Mouse (Mus musculus) hindbrain, embryonic 10.5 days (tissue): ENCODE results near the gene Chrne. TPM values are rescaled to one million over a fixed set of nuclear protein-coding genes. Genes with fewer than 3 reads are reported as not detected.
"Not testable (repeated sequence)": the region's sequence is repeated elsewhere in the genome, so short reads cannot be mapped to it uniquely, and the experiment has no call there.

ENCODE experiments used
- DNase-seq: peaks from one replicate; pipeline ENCODE4 v3.0.0-alpha.2; 2017; ENCODE audit warnings: low spot score
- H3K27ac ChIP-seq: fragments of 300-500 bp; sonication (generic); 2 replicates; pipeline ENCODE4 v1.5.1; 2016; ENCODE audit warnings: mild to moderate bottlenecking, moderate library complexity
- H3K27me3 ChIP-seq: fragments of 300-500 bp; sonication (generic); 2 replicates; pipeline ENCODE4 v1.6.1; 2016; ENCODE audit warnings: mild to moderate bottlenecking; ENCODE audit not compliant: poor library complexity, insufficient read depth, severe bottlenecking
- H3K36me3 ChIP-seq: fragments of 300-500 bp; sonication (generic); 2 replicates; pipeline ENCODE4 v1.6.1; 2016; ENCODE audit warnings: mild to moderate bottlenecking, moderate library complexity
- H3K4me1 ChIP-seq: fragments of 300-500 bp; sonication (generic); replicated peaks from 2 replicates; pipeline ENCODE4 v1.6.1; 2016; ENCODE audit warnings: mild to moderate bottlenecking
- H3K4me3 ChIP-seq: fragments of 300-500 bp; sonication (generic); 2 replicates; pipeline ENCODE4 v1.5.1; 2016; ENCODE audit warnings: mild to moderate bottlenecking, moderate library complexity
- H3K9me3 ChIP-seq: fragments of 300-500 bp; sonication (generic); 2 replicates; pipeline ENCODE4 v1.6.1; 2016; ENCODE audit warnings: mild to moderate bottlenecking, moderate library complexity
- WGBS: fragments of 180-500 bp; shearing (Covaris S2); methylation state at CpG from one replicate; pipeline ENCODE4 v1.1.7; 2016; 5-methylcytosine and 5-hydroxymethylcytosine counted together
- polyA plus RNA-seq: library from polyadenylated mRNA; unstranded; fragments of >200 nt; fragmentation: Nextera tagmentation; extraction: Ambion mirVana; gene quantifications from 2 replicates; pipeline ENCODE4 v1.2.1, GENCODE M21; 2016

The Chrne gene
- polyA plus RNA-seq, 1 experiment from 2014 or later: not detected

GRCm38 (mm10) chr11:70583775-70584174 is 35.2 kb downstream of the Chrne start:
- no peaks in the 10 kb centered on the region for H3K36me3 ChIP-seq
- 93% methylated on average over 7 of the region's 7 CpGs for WGBS
- H3K27ac ChIP-seq: peak overlapping the region; percentile 45; the same call in 1 of the 2 replicates
- no peak for DNase-seq
- H3K9me3 ChIP-seq: no peaks in the 10 kb centered on the region
- peaks cover 39% of the 10 kb centered on the region for H3K4me1 ChIP-seq
- H3K27me3 ChIP-seq: no peaks in the 10 kb centered on the region
- H3K4me3 ChIP-seq: no peak overlapping the region

DNA sequence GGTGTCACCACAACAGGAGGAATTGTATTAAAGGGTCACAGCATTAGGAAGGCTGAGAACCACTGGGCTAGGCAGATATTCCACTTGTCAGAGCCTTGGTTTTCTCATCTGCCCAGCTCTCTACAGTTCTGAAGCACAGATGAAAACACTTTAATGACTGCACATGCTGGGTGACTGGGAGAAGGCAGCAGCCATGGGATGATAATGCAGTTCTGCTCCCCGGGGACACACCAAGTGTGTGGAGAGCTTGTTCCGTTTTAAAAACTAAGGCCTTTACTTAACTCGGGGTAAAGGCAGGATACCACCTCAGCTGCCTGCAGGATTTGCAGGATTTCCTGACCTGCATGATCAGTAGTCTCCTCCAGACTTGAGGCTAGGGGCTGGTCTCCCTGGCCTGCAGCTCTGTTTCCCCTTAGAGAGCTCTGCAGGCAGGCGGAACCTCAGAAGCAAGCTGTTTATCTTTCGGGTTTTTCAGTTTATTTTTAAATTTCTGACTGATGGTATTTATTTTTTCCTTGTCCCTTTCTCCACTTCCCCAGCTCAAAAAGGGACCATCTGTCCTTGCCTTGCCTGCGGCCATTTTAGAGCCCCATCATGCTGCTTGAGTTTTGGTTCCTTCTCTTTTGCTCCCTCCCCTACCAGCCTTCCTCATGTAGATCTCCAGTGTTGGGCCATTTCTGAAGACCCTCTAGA is 35.8 kb downstream of the Chrne start:
- H3K27ac ChIP-seq: peak overlapping the region; percentile 45; the same call in 1 of the 2 replicates

GRCm38 (mm10) chr11:70582196-70582595 is 36.8 kb downstream of the Chrne start:
- Histone ChIP-seq H3K27me3 (no peaks in the 10 kb centered on the region), H3K9me3 (no peaks in the 10 kb centered on the region), H3K4me1 (peaks cover 43% of the 10 kb centered on the region), H3K27ac (no peak overlapping the region), H3K36me3 (no peaks in the 10 kb centered on the region), H3K4me3 (no peak overlapping the region)
- WGBS: 81% methylated on average over 3 of the region's 3 CpGs
- DNase-seq: no peak

More for the DNA sequence above, 35.8 kb downstream of the Chrne start:
- Histone ChIP-seq H3K9me3 (no peaks in the 10 kb centered on the region), H3K27me3 (no peaks in the 10 kb centered on the region), H3K4me3 (no peak overlapping the region), H3K36me3 (no peaks in the 10 kb centered on the region), H3K4me1 (peaks cover 42% of the 10 kb centered on the region)
- no peak for DNase-seq
- 81% methylated on average over 6 of the region's 6 CpGs for WGBS

DNA sequence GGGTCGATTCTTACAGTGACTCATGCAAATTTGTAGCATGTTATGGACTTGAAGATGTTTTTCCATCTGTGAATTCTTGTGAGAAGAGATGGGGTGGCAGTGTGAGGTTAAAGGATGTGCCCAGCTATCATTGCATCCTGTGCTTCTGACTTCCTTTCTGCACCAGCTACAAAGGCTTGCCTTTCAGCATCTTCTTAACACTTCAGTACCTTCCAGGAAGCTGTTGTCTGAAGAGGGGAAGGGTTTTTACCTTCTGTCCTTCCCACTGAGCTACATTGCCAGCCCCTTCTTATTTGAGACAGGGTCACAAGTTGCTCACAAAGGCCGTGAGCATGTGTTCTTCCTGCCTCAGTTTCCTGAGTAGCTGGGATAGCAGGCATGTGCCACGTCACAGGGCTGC is 38.1 kb downstream of the Chrne start:
- WGBS: 87% methylated on average over 3 of the region's 3 CpGs
- Histone ChIP-seq H3K4me1 (peaks cover 43% of the 10 kb centered on the region), H3K4me3 (no peak overlapping the region), H3K36me3 (no peaks in the 10 kb centered on the region), H3K27me3 (no peaks in the 10 kb centered on the region), H3K9me3 (no peaks in the 10 kb centered on the region), H3K27ac (no peak overlapping the region)
- no peak for DNase-seq

DNA sequence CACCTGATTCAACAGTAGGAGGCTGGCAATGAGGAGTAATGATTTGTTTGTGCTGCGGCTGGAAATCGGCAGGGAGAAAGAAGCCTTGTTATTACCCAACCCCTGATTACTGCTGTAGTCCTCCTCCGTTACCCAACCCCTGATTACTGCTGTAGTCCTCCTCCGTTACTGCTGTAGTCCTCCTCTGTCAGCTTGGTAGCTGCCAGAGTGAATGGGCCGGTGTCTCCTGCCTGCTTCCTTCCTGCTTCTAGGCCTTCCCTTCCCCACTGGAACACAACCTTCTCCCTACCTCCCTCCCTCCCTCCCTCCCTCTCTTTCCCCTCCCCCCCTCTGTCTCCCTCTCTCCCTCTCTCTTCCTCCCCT is 38.7 kb downstream of the Chrne start:
- Histone ChIP-seq H3K36me3 (no peaks in the 10 kb centered on the region), H3K9me3 (no peaks in the 10 kb centered on the region), H3K27me3 (no peaks in the 10 kb centered on the region), H3K4me3 (no peak overlapping the region), H3K27ac (no peak overlapping the region), H3K4me1 (peaks cover 40% of the 10 kb centered on the region)
- no peak for DNase-seq
- WGBS: 69% methylated on average over 5 of the region's 5 CpGs

DNA sequence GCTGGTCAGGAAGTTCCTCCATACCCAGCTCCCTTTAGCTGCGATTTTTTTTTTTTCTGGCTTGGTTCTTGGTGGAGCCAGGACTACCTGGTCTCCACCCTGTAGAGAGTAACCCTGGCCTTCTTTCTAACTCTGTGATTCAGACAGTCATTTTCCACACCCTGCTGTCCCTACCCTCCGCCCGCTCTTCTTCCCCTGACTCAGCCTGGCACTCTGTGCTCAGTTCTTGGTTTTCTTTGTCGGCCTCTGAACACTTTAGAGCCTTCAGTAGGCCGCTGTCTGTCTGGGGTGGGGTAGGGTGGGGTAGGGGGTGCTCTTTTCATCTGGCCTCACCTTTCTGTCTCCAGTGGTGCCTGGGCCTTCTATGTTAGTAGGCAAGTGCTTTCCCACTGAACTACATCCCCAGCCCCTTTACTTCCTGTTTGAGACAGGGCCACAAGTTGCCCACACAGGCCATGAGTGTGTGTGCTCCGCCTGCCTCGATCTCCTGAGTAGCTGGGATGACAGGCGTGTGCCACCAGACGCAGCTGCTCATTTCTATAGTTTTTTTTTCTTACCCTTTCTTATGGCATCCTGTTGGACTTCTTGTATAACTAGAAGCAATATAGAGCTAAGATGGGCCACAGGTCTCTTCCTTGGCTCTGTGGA is 39.2 kb downstream of the Chrne start:
- peaks cover 35% of the 10 kb centered on the region for H3K4me1 ChIP-seq
- H3K27ac ChIP-seq: 0 out of 2 replicates have a peak overlapping the region, but pooled peaks have one; percentile 3
- 86% methylated on average over 9 of the region's 9 CpGs for WGBS
- no peak for DNase-seq
- H3K27me3 ChIP-seq: no peaks in the 10 kb centered on the region
- no peaks in the 10 kb centered on the region for H3K9me3 ChIP-seq
- H3K4me3 ChIP-seq: no peak overlapping the region
- no peaks in the 10 kb centered on the region for H3K36me3 ChIP-seq

DNA sequence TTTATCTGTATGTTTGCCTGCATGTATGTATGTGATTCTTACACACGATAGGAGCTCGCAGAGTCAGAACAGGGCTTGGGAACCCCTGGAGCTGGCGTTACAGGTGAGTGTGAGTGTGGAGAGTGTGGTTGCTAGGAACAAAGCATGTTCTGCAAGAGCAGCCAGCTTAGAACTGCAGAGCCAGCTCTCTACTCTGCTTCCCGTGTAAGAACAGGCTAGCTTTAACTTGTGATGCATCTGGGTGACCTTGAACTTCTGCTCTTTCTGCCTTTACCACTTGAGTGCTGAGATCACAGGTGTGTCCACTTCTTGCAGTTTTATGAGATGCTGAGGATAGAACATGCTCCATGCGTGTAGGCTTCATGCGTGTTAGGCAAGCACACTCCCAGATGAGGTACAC is 40.1 kb downstream of the Chrne start:
- Histone ChIP-seq H3K27me3 (no peaks in the 10 kb centered on the region), H3K27ac (no peak overlapping the region), H3K36me3 (no peaks in the 10 kb centered on the region), H3K4me3 (no peak overlapping the region), H3K9me3 (no peaks in the 10 kb centered on the region), H3K4me1 (peaks cover 31% of the 10 kb centered on the region)
- DNase-seq: no peak
- 94% methylated on average over 6 of the region's 6 CpGs for WGBS

DNA sequence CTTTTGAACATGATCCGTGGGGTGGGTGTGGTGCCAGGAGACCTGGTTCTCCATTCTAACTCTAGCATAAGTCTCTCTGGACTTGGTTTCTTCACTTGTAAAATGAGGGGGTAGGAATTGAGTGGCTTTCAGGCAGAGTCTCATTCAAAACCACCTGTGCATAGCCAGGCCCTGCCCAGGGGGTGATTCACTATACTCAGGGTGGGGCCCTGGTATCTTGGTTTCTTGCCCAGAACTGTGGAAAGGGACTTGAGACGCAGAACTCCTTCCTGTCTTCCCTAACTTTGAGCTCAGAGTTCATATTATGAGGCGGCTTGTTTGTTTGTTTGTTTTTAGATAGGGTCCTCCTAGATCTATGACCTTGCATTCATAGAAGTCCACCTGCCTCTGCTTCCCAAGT is 41.8 kb downstream of the Chrne start:
- H3K4me3 ChIP-seq: no peak overlapping the region
- no peaks in the 10 kb centered on the region for H3K36me3 ChIP-seq
- WGBS: 89% methylated on average over 3 of the region's 3 CpGs
- no peak for DNase-seq
- no peaks in the 10 kb centered on the region for H3K9me3 ChIP-seq
- peaks cover 30% of the 10 kb centered on the region for H3K4me1 ChIP-seq
- no peak overlapping the region for H3K27ac ChIP-seq
- H3K27me3 ChIP-seq: no peaks in the 10 kb centered on the region

DNA sequence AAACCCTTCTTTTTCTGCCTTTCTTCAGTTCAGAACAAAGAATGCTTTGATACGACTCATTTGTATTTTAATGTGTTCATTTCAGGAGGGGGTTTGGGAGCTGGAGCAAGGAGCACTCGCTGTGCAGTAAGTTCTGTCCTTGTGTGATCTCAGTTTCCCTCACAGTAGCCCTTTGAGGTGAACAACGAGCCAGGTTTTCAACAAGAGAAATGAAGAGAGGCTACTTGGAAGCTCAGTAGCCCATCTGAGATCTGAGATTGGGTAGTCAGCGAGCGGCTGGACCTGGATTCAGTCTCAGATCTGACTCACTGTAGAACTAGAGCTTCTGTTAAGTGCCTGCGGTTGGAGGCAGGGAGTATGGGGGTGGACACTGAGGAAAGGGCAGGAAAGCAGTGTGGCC is 45.1 kb downstream of the Chrne start:
- Histone ChIP-seq H3K36me3 (no peaks in the 10 kb centered on the region), H3K9me3 (no peaks in the 10 kb centered on the region), H3K27ac (peak overlapping the region; percentile 56; the same call in 1 of the 2 replicates), H3K4me3 (no peak overlapping the region), H3K4me1 (peaks cover 24% of the 10 kb centered on the region; the same call in 1 of the 2 replicates), H3K27me3 (no peaks in the 10 kb centered on the region)
- DNase-seq: no peak
- WGBS: 78% methylated on average over 6 of the region's 6 CpGs

DNA sequence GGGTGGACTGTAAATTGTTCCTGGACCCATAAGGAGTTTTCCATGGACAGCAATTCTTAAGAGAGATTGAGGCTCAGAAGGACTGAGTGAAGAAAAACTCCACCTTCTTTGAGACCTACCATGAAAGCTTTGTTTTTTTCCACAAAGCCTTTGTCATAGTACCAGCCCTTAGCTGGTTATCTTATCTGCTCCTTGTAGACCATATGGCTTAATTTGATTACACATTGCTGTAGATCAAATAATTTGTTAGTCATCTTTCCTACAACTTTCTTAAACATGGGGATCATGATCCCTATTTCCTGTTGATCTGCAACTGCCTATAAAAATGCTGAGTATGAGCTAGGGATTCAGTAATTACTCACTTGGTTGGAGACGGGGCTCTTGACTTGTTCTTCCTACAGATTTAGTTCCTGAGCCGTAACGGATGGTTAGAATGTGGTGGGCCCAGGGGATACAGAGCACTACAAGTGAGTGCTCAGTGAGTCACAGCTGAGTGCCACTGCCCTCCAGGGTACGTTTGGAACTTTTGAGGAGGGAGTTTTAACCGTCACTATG is 46.6 kb downstream of the Chrne start:
- H3K27ac ChIP-seq: no peak overlapping the region
- 65% methylated on average over 5 of the region's 5 CpGs for WGBS
- no peak overlapping the region for H3K4me3 ChIP-seq
- H3K4me1 ChIP-seq: peaks cover 20% of the 10 kb centered on the region; the same call in 1 of the 2 replicates
- DNase-seq: no peak
- peaks cover 9% of the 10 kb centered on the region; the same call in 1 of the 2 replicates for H3K36me3 ChIP-seq
- no peaks in the 10 kb centered on the region for H3K27me3 ChIP-seq
- no peaks in the 10 kb centered on the region for H3K9me3 ChIP-seq

DNA sequence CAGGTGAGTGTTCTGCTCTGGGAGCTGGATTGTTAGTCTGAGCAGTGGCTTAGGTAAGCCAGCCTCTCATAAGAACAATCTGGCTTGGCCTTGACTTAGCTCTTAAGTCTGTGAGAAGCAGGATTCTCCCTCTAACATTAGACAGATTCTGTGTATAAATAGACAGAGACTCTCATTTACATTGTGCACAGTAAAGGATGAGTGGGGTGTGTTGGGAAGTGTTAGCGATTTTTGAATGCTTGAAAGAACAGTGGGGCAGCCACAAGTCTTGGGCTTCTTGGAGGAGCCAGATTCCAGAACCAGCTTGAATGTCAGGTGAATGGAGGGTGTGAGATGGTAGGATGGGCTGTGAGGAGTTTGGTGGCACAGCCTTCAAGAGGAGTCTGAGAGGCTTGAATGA is 47.4 kb downstream of the Chrne start:
- Histone ChIP-seq H3K36me3 (peaks cover 9% of the 10 kb centered on the region; the same call in 1 of the 2 replicates), H3K4me3 (no peak overlapping the region), H3K9me3 (no peaks in the 10 kb centered on the region), H3K4me1 (peaks cover 27% of the 10 kb centered on the region), H3K27ac (no peak overlapping the region), H3K27me3 (no peaks in the 10 kb centered on the region)
- no peak for DNase-seq
- 85% methylated on average over 1 of the region's 1 CpGs for WGBS

DNA sequence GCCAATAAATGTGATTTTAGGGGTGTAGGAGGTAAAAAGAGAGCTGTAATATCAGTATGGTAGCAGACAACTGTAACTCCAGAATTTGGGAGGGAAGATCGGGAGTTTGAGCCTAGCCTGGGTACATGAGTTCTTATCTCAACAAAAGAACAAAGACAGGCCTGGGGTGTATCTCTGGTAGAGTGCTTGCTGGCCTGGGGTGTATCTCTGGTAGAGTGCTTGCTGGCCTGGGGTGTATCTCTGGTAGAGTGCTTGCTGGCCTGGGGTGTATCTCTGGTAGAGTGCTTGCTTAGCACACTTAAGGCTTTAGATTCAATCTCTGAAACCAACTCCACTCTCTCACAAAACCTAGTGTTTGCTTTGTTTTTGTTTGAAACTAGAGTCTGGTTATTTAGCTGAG is 48.4 kb downstream of the Chrne start:
- WGBS: 92% methylated on average over 1 of the region's 1 CpGs
- not testable (repeated sequence) for H3K36me3 ChIP-seq, DNase-seq, H3K27ac ChIP-seq, H3K4me3 ChIP-seq, H3K27me3 ChIP-seq, H3K9me3 ChIP-seq
- H3K4me1 ChIP-seq: peaks cover 37% of the 10 kb centered on the region

DNA sequence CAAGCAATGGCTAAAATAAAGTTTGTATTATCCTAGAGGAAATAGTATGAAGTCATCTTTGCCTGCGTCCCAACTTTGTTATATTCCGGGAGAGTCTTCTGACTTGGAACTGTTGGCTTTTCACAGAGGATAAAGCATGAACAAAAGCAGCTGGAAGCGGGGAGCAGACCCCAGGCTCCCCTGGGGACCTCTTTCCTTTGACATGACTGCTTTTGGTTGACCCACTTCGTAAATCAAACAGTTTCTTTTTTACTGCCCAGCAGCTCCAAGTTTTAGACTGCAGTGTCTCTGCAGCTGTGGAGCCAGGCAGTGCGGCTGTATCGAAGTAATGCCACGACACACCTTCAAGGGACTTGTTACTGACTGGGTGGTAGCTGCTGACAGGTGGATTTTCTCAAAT is 52.4 kb downstream of the Chrne start:
- Histone ChIP-seq H3K4me1 (peaks cover 58% of the 10 kb centered on the region), H3K27me3 (no peaks in the 10 kb centered on the region), H3K9me3 (no peaks in the 10 kb centered on the region), H3K36me3 (peaks cover 9% of the 10 kb centered on the region; the same call in 1 of the 2 replicates), H3K4me3 (no peak overlapping the region), H3K27ac (no peak overlapping the region)
- DNase-seq: no peak
- 77% methylated on average over 7 of the region's 7 CpGs for WGBS
